Mouse (Mus musculus): ENCODE results near the gene Foxp1.

The Foxp1 gene

GRCm38 (mm10) chr6:99070710-99071109, 451.8 kb downstream of the Foxp1 start:
- no peak for DNase-seq

- no peak for DNase-seq
These were observed 452.8 kb downstream of the Foxp1 start for GRCm38 (mm10) chr6:99069726-99070125.

GRCm38 (mm10) chr6:99065569-99066353, 456.8 kb downstream of the Foxp1 start:
- peak; percentile 68 for DNase-seq

- DNase-seq: no peak
These were observed 458.5 kb downstream of the Foxp1 start for GRCm38 (mm10) chr6:99063982-99064484.

GRCm38 (mm10) chr6:99062931-99063330, 459.6 kb downstream of the Foxp1 start:
- peak; percentile 17 for DNase-seq

GRCm38 (mm10) chr6:99058688-99059087, 463.8 kb downstream of the Foxp1 start:
- no peak for DNase-seq

GRCm38 (mm10) chr6:99057113-99057553, 465.4 kb downstream of the Foxp1 start:
- DNase-seq: peak; percentile 33

- DNase-seq: no peak
These were observed 466.1 kb downstream of the Foxp1 start for GRCm38 (mm10) chr6:99056379-99056778.

- no peak for DNase-seq
These were observed 468.5 kb downstream of the Foxp1 start for GRCm38 (mm10) chr6:99053998-99054397.

GRCm38 (mm10) chr6:99053111-99053510, 469.4 kb downstream of the Foxp1 start:
- DNase-seq: no peak

- DNase-seq: no peak
These were observed 470.8 kb downstream of the Foxp1 start for GRCm38 (mm10) chr6:99051724-99052123.

- no peak for DNase-seq
These were observed 472.1 kb downstream of the Foxp1 start for GRCm38 (mm10) chr6:99050288-99051006.

- no peak for DNase-seq
These were observed 475.2 kb downstream of the Foxp1 start for GRCm38 (mm10) chr6:99047322-99047721.

GRCm38 (mm10) chr6:99045845-99046788, 476.4 kb downstream of the Foxp1 start:
- DNase-seq: no peak

GRCm38 (mm10) chr6:99043932-99044664, 478.4 kb downstream of the Foxp1 start:
- DNase-seq: no peak

GRCm38 (mm10) chr6:99043226-99043625, 479.3 kb downstream of the Foxp1 start:
- DNase-seq: no peak

- no peak for DNase-seq
These were observed 480.2 kb downstream of the Foxp1 start for GRCm38 (mm10) chr6:99042175-99042954.

- no peak for DNase-seq
These were observed 483.5 kb downstream of the Foxp1 start for GRCm38 (mm10) chr6:99038977-99039376.

GRCm38 (mm10) chr6:99035459-99036375, 486.8 kb downstream of the Foxp1 start:
- DNase-seq: no peak

GRCm38 (mm10) chr6:99033062-99033461, 489.5 kb downstream of the Foxp1 start:
- peak; percentile 55 for DNase-seq
